Mouse (Mus musculus): ENCODE data around the gene A230072I06Rik.

Gene A230072I06Rik

DNA sequence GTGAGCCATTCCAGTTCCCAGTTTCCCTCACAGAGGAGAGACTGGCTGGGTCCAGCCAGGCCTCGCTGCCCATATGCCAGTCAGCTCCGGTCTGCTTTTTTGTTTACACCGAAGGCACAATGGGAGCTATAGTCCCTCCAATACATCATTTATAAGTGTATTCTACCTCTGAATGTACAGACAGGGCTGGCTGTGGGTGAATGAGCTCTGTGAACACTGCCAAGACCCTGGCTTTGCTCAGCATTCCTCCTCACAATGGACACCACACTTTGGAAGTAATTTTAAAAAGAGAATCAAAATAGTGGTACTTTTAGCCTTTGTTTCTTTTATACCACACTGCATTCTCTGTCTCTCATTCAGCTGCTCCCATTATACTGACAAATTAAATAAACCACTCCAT, 44.6 kb downstream of the A230072I06Rik start:
- DNase-seq (ENCODE audit: low read depth) = no peak

DNA sequence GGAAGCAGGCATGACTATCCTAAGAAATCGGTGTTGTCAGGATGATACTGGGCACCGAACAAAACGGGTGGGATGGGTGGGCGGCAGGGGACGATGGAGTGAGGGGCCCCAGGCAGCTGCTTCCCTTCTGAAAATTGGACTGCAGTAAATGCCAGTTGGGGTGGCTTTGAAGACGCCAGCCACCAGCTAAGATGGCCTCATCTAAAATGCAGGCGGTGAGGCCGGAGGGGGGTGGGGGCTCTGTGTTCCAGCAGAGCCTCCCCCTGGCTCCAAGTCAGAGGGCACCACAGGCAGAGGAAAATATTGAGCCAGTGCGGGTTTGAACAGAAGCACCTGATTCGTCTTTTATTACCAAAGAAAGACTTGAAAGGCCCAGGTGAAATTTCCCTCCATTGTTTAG, 45.9 kb downstream of the A230072I06Rik start:
- DNase-seq (ENCODE audit: low read depth) = no peak

DNA sequence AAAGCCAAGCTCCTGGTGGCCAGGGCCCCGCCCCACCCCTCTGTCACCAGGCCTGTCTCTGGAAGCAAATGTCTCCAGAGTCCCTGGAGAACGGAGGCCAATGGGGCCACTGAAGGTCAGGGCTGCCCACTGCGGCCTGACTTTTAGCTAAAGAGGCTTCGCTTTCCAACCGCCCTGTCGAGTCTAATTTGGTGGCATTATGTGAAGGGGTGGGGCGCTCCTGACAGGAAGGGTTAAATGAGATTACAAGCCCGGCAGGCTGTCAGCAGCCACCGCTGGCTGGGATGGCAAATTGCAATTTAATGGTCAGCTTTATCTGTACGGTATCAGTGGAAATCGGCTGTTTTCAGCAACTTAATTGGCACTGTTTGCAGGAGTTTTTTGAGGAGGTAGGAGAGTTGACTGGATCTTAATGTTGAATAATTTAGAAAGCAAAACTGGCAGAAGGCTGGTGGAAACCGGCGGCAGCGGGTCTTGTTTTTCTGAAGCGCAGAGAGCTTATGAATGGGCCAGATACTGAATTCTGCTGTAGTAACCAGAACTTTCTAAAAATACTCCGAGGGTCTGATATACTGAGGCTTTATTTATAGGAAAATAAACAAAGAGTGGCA, 46.5 kb downstream of the A230072I06Rik start:
- no peak for DNase-seq (ENCODE audit: low read depth)

GRCm38 (mm10) chr8:12327187-12327586, 48.6 kb downstream of the A230072I06Rik start:
- DNase-seq (ENCODE audit: low read depth) = no peak

DNA sequence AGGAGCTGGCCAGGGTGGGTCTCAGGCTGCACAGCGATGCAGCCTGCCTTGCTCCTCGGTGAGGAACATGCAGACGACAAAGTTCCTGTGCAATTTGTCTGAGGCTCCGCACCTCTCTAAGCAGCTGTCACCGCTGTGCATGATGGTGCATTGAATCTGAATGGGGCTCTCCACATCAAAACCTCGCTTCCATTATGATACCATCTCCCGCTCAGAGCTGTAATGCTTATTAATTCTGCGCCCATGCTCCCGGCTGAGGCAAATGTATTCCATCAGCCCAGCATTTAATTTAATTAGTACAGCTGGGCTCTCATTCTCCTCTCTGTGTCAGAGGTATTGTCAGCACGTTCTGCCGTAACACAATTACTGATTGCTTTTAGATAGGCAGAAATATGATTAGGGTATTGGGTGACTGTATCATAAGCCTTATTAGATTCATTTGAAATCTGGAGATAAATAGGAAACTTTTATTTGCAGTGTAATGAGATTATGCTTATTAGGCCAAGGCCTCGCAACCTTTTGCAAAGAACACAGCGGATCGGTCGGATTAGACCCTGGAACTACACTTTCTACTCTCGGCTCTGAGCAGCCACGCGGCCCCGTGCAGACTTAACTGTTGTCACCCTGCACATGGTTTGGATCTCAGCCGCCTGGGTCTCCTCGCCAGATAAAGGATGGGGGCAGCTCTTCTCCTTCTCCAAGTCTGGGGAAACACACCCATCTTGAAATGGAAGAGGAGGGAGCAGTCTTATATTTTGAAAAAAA, 49.3 kb downstream of the A230072I06Rik start:
- DNase-seq (ENCODE audit: low read depth) = no peak

- no peak for DNase-seq (ENCODE audit: low read depth)
Measured at GRCm38 (mm10) chr8:12328476-12328875, 49.9 kb downstream of the A230072I06Rik start.

GRCm38 (mm10) chr8:12330066-12330465, 51.4 kb downstream of the A230072I06Rik start:
- no peak for DNase-seq (ENCODE audit: low read depth)
